Mouse (Mus musculus): ENCODE results near the gene Taok2. TPM values are rescaled to one million over a fixed set of nuclear protein-coding genes. Genes with fewer than 3 reads are reported as not detected.

The Taok2 gene
- polyA plus RNA-seq, 1 experiment from 2014 or later = 25.9 TPM

DNA sequence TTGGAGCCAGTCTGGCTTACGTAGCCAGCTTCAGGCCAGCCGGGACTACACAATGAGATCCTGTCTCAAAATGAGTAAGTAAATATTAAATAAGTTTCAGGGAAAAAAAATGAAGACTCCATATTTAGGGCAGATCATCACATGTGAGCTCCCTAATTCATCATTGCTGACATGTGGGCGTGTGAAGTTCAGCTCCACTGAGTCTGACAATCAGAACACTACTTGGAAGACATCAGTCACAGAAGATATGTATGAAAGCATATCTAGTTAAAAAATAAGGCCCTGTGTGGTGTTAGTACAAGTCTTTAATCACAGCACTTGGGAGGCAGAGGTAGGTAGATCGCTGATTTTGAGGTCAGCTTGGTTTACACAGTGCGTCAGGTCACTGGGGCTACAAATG is 2.8 kb upstream of the Taok2 start:
- Histone ChIP-seq H3K4me3 (ENCODE audit: low read depth, low read length) (no peak overlapping the region), H3K9me3 (replicated peaks; ENCODE audit: control insufficient read depth, low read length) (no peaks in the 10 kb centered on the region), H3K4me2 (ENCODE audit: low read length) (no peak overlapping the region), H3K4me1 (ENCODE audit: control insufficient read depth, insufficient read depth, low read length) (peaks cover 10% of the 10 kb centered on the region), H3K9ac (ENCODE audit: low read length) (no peak overlapping the region), H3K27me3 (replicated peaks; ENCODE audit: control insufficient read depth, insufficient read depth, low read length) (no peaks in the 10 kb centered on the region), H3K27ac (ENCODE audit: low read depth, low read length) (no peak overlapping the region), H3K36me3 (ENCODE audit: control insufficient read depth, insufficient read depth, low read length) (peaks cover 9% of the 10 kb centered on the region; the same call in 1 of the 2 replicates)
- no peak for ATAC-seq
- no peak for DNase-seq (ENCODE audit: low spot score)
- 94% methylated on average over 5 of the region's 5 CpGs for WGBS

DNA sequence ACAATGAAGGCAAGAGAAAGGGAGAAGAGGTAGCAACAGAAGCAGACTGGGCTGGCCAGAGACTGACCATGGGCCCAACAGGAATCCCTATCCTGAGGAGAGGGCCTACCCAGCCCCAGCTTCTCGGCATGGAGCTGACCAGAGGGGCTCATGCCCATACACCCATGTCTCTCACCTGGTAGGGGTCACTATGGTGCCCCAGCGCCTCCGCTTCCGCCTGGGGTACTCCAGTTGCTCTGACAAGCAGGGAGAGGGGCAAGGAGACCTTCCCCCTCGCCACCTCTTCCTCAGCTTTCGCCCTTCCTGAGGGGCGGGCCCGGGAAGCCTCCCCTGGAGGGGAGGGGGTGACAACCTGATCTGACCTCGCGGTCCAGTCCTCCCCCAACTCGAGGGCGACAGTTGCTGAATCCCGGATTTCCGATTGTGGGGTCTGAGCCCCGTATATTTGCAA is 747 bp downstream of the Taok2 start:
- H3K9ac ChIP-seq (ENCODE audit: low read length) = peak overlapping the region; percentile 71
- H3K36me3 ChIP-seq (ENCODE audit: control insufficient read depth, insufficient read depth, low read length) = peaks cover 17% of the 10 kb centered on the region
- H3K4me2 ChIP-seq (ENCODE audit: low read length) = peak overlapping the region; percentile 77
- no peak for ATAC-seq
- 0% methylated on average over 14 of the region's 15 CpGs for WGBS
- H3K27ac ChIP-seq (ENCODE audit: low read depth, low read length) = peak overlapping the region; percentile 92
- peaks cover 21% of the 10 kb centered on the region for H3K4me1 ChIP-seq (ENCODE audit: control insufficient read depth, insufficient read depth, low read length)
- no peaks in the 10 kb centered on the region for H3K9me3 ChIP-seq (replicated peaks; ENCODE audit: control insufficient read depth, low read length)
- DNase-seq (ENCODE audit: low spot score) = no peak
- H3K4me3 ChIP-seq (ENCODE audit: low read depth, low read length) = peak overlapping the region; percentile 47
- H3K27me3 ChIP-seq (replicated peaks; ENCODE audit: control insufficient read depth, insufficient read depth, low read length) = no peaks in the 10 kb centered on the region

DNA sequence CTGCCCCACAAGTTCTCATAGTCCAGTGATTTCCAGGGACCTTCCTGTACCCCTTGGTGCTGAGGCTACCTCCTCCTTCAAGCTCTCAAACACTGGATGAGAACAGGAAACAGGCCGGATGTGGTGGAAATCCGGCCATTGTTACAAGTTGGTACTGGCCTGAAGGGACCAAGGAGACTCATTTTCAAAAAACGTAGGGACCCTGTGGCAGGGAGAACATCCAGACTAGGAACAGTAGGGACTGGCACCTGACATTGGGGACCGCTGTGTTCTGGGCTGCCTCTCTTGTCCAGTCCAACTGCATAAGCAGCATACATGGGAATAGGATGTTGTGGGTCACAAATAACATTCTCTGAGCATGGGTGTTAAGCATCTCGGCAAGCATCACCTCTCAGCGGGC is 3.5 kb downstream of the Taok2 start:
- WGBS = 79% methylated on average over 6 of the region's 6 CpGs
- no peak for DNase-seq (ENCODE audit: low spot score)

DNA sequence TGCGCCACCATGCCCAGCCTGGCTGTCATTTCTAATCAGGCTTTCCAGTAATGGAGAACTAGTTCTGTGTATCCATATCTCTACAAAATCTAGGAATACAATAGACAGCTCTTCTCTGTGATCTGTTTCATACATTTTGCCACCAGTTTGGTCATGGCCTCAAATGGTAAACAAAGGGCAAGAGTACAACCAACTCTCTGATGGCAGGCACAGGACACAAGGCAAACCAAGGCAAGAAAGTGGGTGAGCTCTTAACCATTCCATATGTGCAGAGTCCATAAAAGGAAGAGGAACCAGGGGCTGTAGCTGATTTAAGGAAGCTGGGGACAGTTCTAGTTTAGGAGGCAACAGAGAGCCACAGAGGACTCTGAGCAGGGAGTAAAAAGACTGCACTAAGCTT is 7.3 kb downstream of the Taok2 start:
- 100% methylated on average over 1 of the region's 1 CpGs for WGBS
- Histone ChIP-seq H3K36me3 (ENCODE audit: control insufficient read depth, insufficient read depth, low read length) (peaks cover 82% of the 10 kb centered on the region), H3K4me2 (ENCODE audit: low read length) (no peak overlapping the region), H3K4me3 (ENCODE audit: low read depth, low read length) (no peak overlapping the region), H3K4me1 (ENCODE audit: control insufficient read depth, insufficient read depth, low read length) (peaks cover 11% of the 10 kb centered on the region), H3K9me3 (replicated peaks; ENCODE audit: control insufficient read depth, low read length) (no peaks in the 10 kb centered on the region), H3K9ac (ENCODE audit: low read length) (no peak overlapping the region), H3K27me3 (replicated peaks; ENCODE audit: control insufficient read depth, insufficient read depth, low read length) (no peaks in the 10 kb centered on the region), H3K27ac (ENCODE audit: low read depth, low read length) (no peak overlapping the region)
- DNase-seq (ENCODE audit: low spot score) = no peak
- ATAC-seq = no peak

More for the DNA sequence above, 3.5 kb downstream of the Taok2 start:
- peaks cover 44% of the 10 kb centered on the region for H3K36me3 ChIP-seq (ENCODE audit: control insufficient read depth, insufficient read depth, low read length)
- H3K4me3 ChIP-seq (ENCODE audit: low read depth, low read length) = peak overlapping the region; percentile 47; the same call in 1 of the 2 replicates
- no peak for ATAC-seq
- H3K27ac ChIP-seq (ENCODE audit: low read depth, low read length) = no peak overlapping the region
- peaks cover 21% of the 10 kb centered on the region for H3K4me1 ChIP-seq (ENCODE audit: control insufficient read depth, insufficient read depth, low read length)
- H3K27me3 ChIP-seq (replicated peaks; ENCODE audit: control insufficient read depth, insufficient read depth, low read length) = no peaks in the 10 kb centered on the region
- no peaks in the 10 kb centered on the region for H3K9me3 ChIP-seq (replicated peaks; ENCODE audit: control insufficient read depth, low read length)
- peak overlapping the region; percentile 77 for H3K4me2 ChIP-seq (ENCODE audit: low read length)
- H3K9ac ChIP-seq (ENCODE audit: low read length) = peak overlapping the region; percentile 48

DNA sequence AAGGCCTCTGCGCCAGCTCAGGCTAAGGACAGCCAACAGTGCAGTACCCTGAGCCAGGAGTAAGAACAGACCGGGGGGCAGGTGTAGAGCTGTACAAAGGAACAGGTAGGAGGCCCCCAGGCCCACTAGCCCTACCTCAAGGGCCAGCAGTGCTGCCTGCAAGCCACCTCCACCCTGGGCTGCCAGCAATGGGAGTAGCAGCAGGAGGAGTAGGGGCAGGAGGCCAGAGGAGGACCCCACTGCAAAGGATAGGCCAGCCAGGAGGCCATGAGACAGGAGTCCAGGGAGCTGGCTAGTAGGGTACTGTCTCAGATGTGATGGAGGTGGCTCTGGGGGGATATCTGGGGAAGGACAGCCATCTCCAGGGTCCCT is 14.0 kb downstream of the Taok2 start:
- no peak overlapping the region for H3K27ac ChIP-seq (ENCODE audit: low read depth, low read length)
- H3K27me3 ChIP-seq (replicated peaks; ENCODE audit: control insufficient read depth, insufficient read depth, low read length) = no peaks in the 10 kb centered on the region
- peaks cover 100% of the 10 kb centered on the region for H3K36me3 ChIP-seq (ENCODE audit: control insufficient read depth, insufficient read depth, low read length)
- H3K4me3 ChIP-seq (ENCODE audit: low read depth, low read length) = no peak overlapping the region
- DNase-seq (ENCODE audit: low spot score) (no peak), ATAC-seq (no peak)
- H3K4me1 ChIP-seq (ENCODE audit: control insufficient read depth, insufficient read depth, low read length) = no peaks in the 10 kb centered on the region
- H3K4me2 ChIP-seq (ENCODE audit: low read length) = no peak overlapping the region
- H3K9me3 ChIP-seq (replicated peaks; ENCODE audit: control insufficient read depth, low read length) = no peaks in the 10 kb centered on the region
- 95% methylated on average over 2 of the region's 2 CpGs for WGBS
- no peak overlapping the region for H3K9ac ChIP-seq (ENCODE audit: low read length)

DNA sequence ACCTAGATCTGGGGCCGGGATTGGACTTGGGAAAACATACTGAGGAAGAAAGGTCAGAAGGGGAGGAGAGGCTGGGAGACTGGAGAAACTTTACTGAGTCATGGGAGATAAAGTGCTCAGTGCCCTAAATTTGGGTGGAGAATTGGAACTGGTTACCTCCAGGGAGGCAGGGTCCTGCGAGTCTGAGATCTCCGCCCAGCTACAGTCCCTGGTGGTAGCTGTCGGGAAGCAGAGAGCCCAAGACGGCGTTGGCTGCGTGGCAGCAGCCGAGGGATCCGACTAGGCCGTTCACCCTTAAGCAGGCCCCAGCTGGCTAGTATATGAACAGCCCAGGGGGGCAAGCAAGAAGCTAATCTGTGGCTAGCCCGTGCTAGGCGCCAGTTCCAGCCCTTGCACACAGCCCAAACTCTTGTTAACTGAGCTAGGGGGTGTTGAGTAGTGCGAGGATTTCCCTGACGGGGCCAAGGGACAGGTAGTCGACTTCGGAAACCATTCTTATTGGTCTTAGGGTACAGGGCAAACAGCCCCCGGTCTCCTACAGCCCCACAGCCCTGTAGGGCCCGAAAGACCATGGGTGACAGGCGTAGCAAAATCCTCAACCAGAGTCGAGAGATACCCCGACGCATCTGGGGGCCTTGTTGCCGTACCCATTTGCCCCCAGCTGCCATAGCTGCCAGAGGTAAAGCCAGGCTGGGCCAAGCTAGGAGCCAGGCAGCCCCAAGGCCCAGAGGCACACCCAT is 14.6 kb downstream of the Taok2 start:
- ATAC-seq (no peak), DNase-seq (ENCODE audit: low spot score) (no peak)
- Histone ChIP-seq H3K36me3 (ENCODE audit: control insufficient read depth, insufficient read depth, low read length) (peaks cover 100% of the 10 kb centered on the region), H3K4me1 (ENCODE audit: control insufficient read depth, insufficient read depth, low read length) (no peaks in the 10 kb centered on the region), H3K4me3 (ENCODE audit: low read depth, low read length) (no peak overlapping the region), H3K27ac (ENCODE audit: low read depth, low read length) (no peak overlapping the region), H3K4me2 (ENCODE audit: low read length) (no peak overlapping the region), H3K9ac (ENCODE audit: low read length) (no peak overlapping the region), H3K27me3 (replicated peaks; ENCODE audit: control insufficient read depth, insufficient read depth, low read length) (no peaks in the 10 kb centered on the region), H3K9me3 (replicated peaks; ENCODE audit: control insufficient read depth, low read length) (no peaks in the 10 kb centered on the region)
- WGBS = 91% methylated on average over 23 of the region's 23 CpGs

DNA sequence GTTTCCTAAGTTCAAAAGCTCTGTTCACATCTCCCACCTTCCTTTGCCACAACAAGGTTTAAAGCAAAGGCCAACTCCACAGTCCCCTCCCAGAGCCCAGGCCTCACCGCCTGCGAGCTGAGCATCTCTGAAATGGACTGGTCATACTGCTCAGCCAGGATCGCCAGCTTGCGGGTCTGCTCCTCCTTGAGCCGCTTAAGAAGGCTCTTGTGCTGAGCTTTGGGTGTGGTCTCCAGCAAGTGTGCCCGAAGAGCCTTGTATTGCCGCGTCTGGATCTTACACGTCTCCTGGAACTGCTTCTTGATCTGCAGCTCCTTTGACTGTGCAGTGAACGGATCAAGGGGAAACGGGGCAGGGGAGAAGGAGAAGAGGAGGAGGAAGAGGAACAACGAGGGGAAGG is 16.5 kb downstream of the Taok2 start:
- H3K4me3 ChIP-seq (ENCODE audit: low read depth, low read length) = no peak overlapping the region
- no peaks in the 10 kb centered on the region for H3K9me3 ChIP-seq (replicated peaks; ENCODE audit: control insufficient read depth, low read length)
- ATAC-seq (no peak), DNase-seq (ENCODE audit: low spot score) (no peak)
- H3K4me2 ChIP-seq (ENCODE audit: low read length) = no peak overlapping the region
- H3K4me1 ChIP-seq (ENCODE audit: control insufficient read depth, insufficient read depth, low read length) = peaks cover 7% of the 10 kb centered on the region; the same call in 1 of the 2 replicates
- peaks cover 93% of the 10 kb centered on the region for H3K36me3 ChIP-seq (ENCODE audit: control insufficient read depth, insufficient read depth, low read length)
- H3K27ac ChIP-seq (ENCODE audit: low read depth, low read length) = no peak overlapping the region
- WGBS = 86% methylated on average over 12 of the region's 12 CpGs
- H3K9ac ChIP-seq (ENCODE audit: low read length) = no peak overlapping the region
- no peaks in the 10 kb centered on the region for H3K27me3 ChIP-seq (replicated peaks; ENCODE audit: control insufficient read depth, insufficient read depth, low read length)

DNA sequence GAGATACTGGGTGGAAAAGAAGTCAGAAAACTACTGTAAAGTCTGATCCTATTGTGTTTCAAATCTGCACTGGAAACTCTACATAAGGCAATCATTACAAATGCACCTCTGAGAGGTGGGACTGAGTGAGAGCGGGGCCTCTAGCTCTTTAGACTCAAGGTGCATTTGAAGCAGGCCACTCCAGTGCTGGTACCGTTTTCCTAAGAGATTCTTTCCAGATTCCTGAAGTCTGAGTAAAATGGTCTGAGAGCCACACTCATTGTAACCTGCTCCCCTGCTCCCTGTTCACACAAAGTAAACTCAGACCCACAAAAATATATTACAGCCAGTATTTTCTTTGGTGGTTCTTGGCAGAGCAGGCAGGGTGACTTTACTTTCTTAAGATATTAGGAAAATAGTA is 17.0 kb downstream of the Taok2 start:
- no peak for ATAC-seq
- no peaks in the 10 kb centered on the region for H3K9me3 ChIP-seq (replicated peaks; ENCODE audit: control insufficient read depth, low read length)
- H3K4me2 ChIP-seq (ENCODE audit: low read length) = no peak overlapping the region
- H3K36me3 ChIP-seq (ENCODE audit: control insufficient read depth, insufficient read depth, low read length) = peaks cover 88% of the 10 kb centered on the region
- H3K4me1 ChIP-seq (ENCODE audit: control insufficient read depth, insufficient read depth, low read length) = peaks cover 11% of the 10 kb centered on the region; the same call in 1 of the 2 replicates
- H3K4me3 ChIP-seq (ENCODE audit: low read depth, low read length) = no peak overlapping the region
- no peak overlapping the region for H3K9ac ChIP-seq (ENCODE audit: low read length)
- no peak for DNase-seq (ENCODE audit: low spot score)
- no peaks in the 10 kb centered on the region for H3K27me3 ChIP-seq (replicated peaks; ENCODE audit: control insufficient read depth, insufficient read depth, low read length)
- WGBS = 82% methylated on average over 2 of the region's 2 CpGs
- H3K27ac ChIP-seq (ENCODE audit: low read depth, low read length) = no peak overlapping the region

DNA sequence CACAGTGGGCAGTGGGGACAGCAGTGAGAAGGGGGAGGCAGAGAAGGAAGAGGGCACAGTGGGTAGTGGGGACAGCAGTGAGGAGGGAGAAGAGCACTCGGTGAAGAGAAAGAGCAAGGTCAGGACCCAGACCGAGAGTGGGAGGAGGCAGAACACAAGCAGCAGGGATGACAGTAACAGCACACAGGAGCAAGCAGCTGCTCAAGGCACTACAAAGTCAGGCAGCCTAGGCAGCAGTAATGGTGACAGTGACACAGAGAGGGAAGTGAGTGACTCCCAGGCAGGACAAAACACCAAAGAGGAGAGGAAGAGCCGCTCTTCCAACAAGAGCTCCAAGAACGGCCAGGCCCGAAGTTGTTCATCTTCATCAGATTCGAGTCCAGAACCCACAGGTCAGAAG is 20.7 kb downstream of the Taok2 start:
- peak overlapping the region; percentile 59 for H3K4me3 ChIP-seq (ENCODE audit: low read depth, low read length)

More for the DNA sequence above, 20.7 kb downstream of the Taok2 start:
- no peak overlapping the region for H3K27ac ChIP-seq (ENCODE audit: low read depth, low read length)
- H3K9ac ChIP-seq (ENCODE audit: low read length) = peak overlapping the region; percentile 72
- no peaks in the 10 kb centered on the region for H3K9me3 ChIP-seq (replicated peaks; ENCODE audit: control insufficient read depth, low read length)
- DNase-seq (ENCODE audit: low spot score) = no peak
- no peaks in the 10 kb centered on the region for H3K27me3 ChIP-seq (replicated peaks; ENCODE audit: control insufficient read depth, insufficient read depth, low read length)
- no peak for ATAC-seq
- 78% methylated on average over 6 of the region's 6 CpGs for WGBS
- H3K4me2 ChIP-seq (ENCODE audit: low read length) = peak overlapping the region; percentile 82
- H3K36me3 ChIP-seq (ENCODE audit: control insufficient read depth, insufficient read depth, low read length) = peaks cover 60% of the 10 kb centered on the region
- peaks cover 15% of the 10 kb centered on the region for H3K4me1 ChIP-seq (ENCODE audit: control insufficient read depth, insufficient read depth, low read length)
